ENCODE assay signal across 10 mouse cellular contexts in the genomic region with DNA sequence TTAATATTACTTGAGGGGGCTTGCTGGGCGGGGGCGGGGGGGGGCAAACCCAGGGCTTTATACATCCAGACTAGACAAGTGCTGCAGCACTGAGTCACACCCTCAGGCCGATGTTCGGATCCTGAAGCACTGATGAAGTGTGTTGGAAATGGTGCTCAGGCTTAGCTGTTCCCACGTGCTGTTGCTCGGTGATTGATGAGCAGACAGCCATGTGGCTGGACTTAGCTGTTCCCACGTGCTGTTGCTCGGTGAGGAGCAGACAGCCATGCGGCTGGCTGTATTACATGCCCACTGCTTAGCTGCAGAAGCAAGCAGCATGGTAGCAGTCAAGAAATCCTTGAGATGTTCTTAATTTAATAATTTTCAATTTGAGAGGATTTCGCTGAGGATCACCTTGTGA.
DNase-seq lines count a peak whose midpoint lies in the region; ATAC-seq and TF ChIP-seq lines count a peak whose summit lies in the region.
"Had no signal": no experiment of that assay in that cellular context is flagged by ENCODE, and none has a peak within 500 bp of the region (broad histone marks: within the 10 kb centered on the region; RNA-seq: fewer than 3 reads in every experiment).

No protein-coding gene starts in this region.

- no peak overlapping the region for H3K9ac ChIP-seq in forebrain, embryonic 11.5 days (ENCODE audit: low read length)
- H3K9ac ChIP-seq in lung, postnatal 0 days (replicated peaks; ENCODE audit: low read depth): no peak overlapping the region
- no peak overlapping the region for H3K9ac ChIP-seq in hindbrain, embryonic 14.5 days
- no peak overlapping the region for H3K9ac ChIP-seq in neural tube, embryonic 15.5 days (replicated peaks)

- no peak for ATAC-seq in forebrain, embryonic 11.5 days (replicated peaks; ENCODE audit: low FRiP score)
- 0 out of 2 replicates have a peak, but pooled peaks have one; percentile 14 for ATAC-seq in lung, postnatal 0 days
- ATAC-seq in hindbrain, embryonic 14.5 days (ENCODE audit: low FRiP score): peak; percentile 72; the same call in 1 of the 2 replicates
- peak; percentile 62; the same call in 1 of the 2 replicates for ATAC-seq in neural tube, embryonic 15.5 days (ENCODE audit: low FRiP score)
- ATAC-seq in granulocyte monocyte progenitor cell, adult 5-6 weeks (replicated peaks; ENCODE audit: poor library complexity, severe bottlenecking): no peak

- peaks cover 5% of the 10 kb centered on the region; the same call in 1 of the 2 replicates for H3K4me1 ChIP-seq in forebrain, embryonic 11.5 days (replicated peaks; ENCODE audit: control insufficient read depth, insufficient read depth, low read length)
- peaks cover 16% of the 10 kb centered on the region for H3K4me1 ChIP-seq in forebrain, embryonic 10.5 days
- no peaks in the 10 kb centered on the region for H3K4me1 ChIP-seq in lung, postnatal 0 days (ENCODE audit: insufficient read depth, low read depth, low read length)
- H3K4me1 ChIP-seq in hindbrain, embryonic 14.5 days (replicated peaks; ENCODE audit: control insufficient read depth, insufficient read depth, low read length): peaks cover 27% of the 10 kb centered on the region; the same call in 1 of the 2 replicates
- H3K4me1 ChIP-seq in neural tube, embryonic 15.5 days: peaks cover 43% of the 10 kb centered on the region

- no peaks in the 10 kb centered on the region for H3K27me3 ChIP-seq in forebrain, embryonic 11.5 days (ENCODE audit: control insufficient read depth, insufficient read depth, low read length)
- H3K27me3 ChIP-seq in forebrain, embryonic 10.5 days (ENCODE audit: poor library complexity, severe bottlenecking): no peaks in the 10 kb centered on the region
- H3K27me3 ChIP-seq in lung, postnatal 0 days (replicated peaks; ENCODE audit: insufficient read depth, low read length): no peaks in the 10 kb centered on the region
- H3K27me3 ChIP-seq in hindbrain, embryonic 14.5 days (ENCODE audit: control insufficient read depth, insufficient read depth, low read length): no peaks in the 10 kb centered on the region
- H3K27me3 ChIP-seq in neural tube, embryonic 15.5 days (replicated peaks): no peaks in the 10 kb centered on the region

- no peak overlapping the region for H3K27ac ChIP-seq in forebrain, embryonic 11.5 days (ENCODE audit: low read depth, low read length)
- no peak overlapping the region for H3K27ac ChIP-seq in forebrain, embryonic 10.5 days
- no peak overlapping the region for H3K27ac ChIP-seq in lung, postnatal 0 days (ENCODE audit: low read length)
- no peak overlapping the region for H3K27ac ChIP-seq in hindbrain, embryonic 14.5 days
- no peak overlapping the region for H3K27ac ChIP-seq in neural tube, embryonic 15.5 days (replicated peaks)

- TF ChIP-seq EP300 in lung, postnatal 0 days (IDR thresholded peaks at IDR 0.05): no peak

- no peak overlapping the region for H3K4me2 ChIP-seq in forebrain, embryonic 11.5 days (ENCODE audit: low read depth, low read length, severe bottlenecking)
- no peak overlapping the region for H3K4me2 ChIP-seq in lung, postnatal 0 days (replicated peaks; ENCODE audit: low read depth, low read length)
- H3K4me2 ChIP-seq in hindbrain, embryonic 14.5 days (replicated peaks): no peak overlapping the region
- no peak overlapping the region for H3K4me2 ChIP-seq in neural tube, embryonic 15.5 days

- no peak for TF ChIP-seq CTCF in lung, postnatal 0 days (IDR thresholded peaks at IDR 0.05)

- DNase-seq in forebrain, embryonic 11.5 days (ENCODE audit: low spot score): peak; percentile 47
- DNase-seq in forebrain, embryonic 10.5 days (ENCODE audit: extremely low spot score, low spot score): no peak
- DNase-seq in lung, postnatal 0 days (ENCODE audit: low spot score): no peak
- DNase-seq in lung, postnatal 10 days: no peak
- no peak for DNase-seq in hindbrain, embryonic 14.5 days (ENCODE audit: low spot score)
- no peak for DNase-seq in gastrocnemius, postnatal 4 days (ENCODE audit: low spot score in 2 of 2)
- DNase-seq: heart, adult 18-20 months; kidney, adult 11 months had no signal

- H3K36me3 ChIP-seq in forebrain, embryonic 11.5 days (ENCODE audit: control insufficient read depth, insufficient read depth, low read length): no peaks in the 10 kb centered on the region
- H3K36me3 ChIP-seq in forebrain, embryonic 10.5 days (replicated peaks): peaks cover 18% of the 10 kb centered on the region
- no peaks in the 10 kb centered on the region for H3K36me3 ChIP-seq in lung, postnatal 0 days (ENCODE audit: insufficient read depth, low read length)
- no peaks in the 10 kb centered on the region; the same call in 1 of the 2 replicates for H3K36me3 ChIP-seq in hindbrain, embryonic 14.5 days (replicated peaks; ENCODE audit: control insufficient read depth, insufficient read depth)
- no peaks in the 10 kb centered on the region for H3K36me3 ChIP-seq in neural tube, embryonic 15.5 days

- 86% methylated on average over 10 of the region's 10 CpGs for WGBS in forebrain, embryonic 11.5 days
- WGBS in forebrain, embryonic 10.5 days: 89% methylated on average over 10 of the region's 10 CpGs
- WGBS in lung, postnatal 0 days: 48% methylated on average over 10 of the region's 10 CpGs
- WGBS in hindbrain, embryonic 14.5 days: 42% methylated on average over 10 of the region's 10 CpGs
- 33% methylated on average over 10 of the region's 10 CpGs for WGBS in neural tube, embryonic 15.5 days

- H3K9me3 ChIP-seq in forebrain, embryonic 11.5 days (ENCODE audit: control insufficient read depth, low read length): no peaks in the 10 kb centered on the region
- H3K9me3 ChIP-seq in forebrain, embryonic 10.5 days: no peaks in the 10 kb centered on the region
- no peaks in the 10 kb centered on the region for H3K9me3 ChIP-seq in lung, postnatal 0 days (ENCODE audit: low read length)
- H3K9me3 ChIP-seq in hindbrain, embryonic 14.5 days (ENCODE audit: control insufficient read depth, low read length): no peaks in the 10 kb centered on the region
- H3K9me3 ChIP-seq in neural tube, embryonic 15.5 days (replicated peaks): no peaks in the 10 kb centered on the region

- H3K4me3 ChIP-seq in forebrain, embryonic 11.5 days (ENCODE audit: low read depth, low read length): no peak overlapping the region
- H3K4me3 ChIP-seq in forebrain, embryonic 10.5 days: no peak overlapping the region
- no peak overlapping the region for H3K4me3 ChIP-seq in lung, postnatal 0 days (ENCODE audit: low read depth, low read length)
- H3K4me3 ChIP-seq in hindbrain, embryonic 14.5 days (replicated peaks; ENCODE audit: low read length): no peak overlapping the region
- H3K4me3 ChIP-seq in neural tube, embryonic 15.5 days (replicated peaks): no peak overlapping the region

Comparison
In these comparisons a context has a peak if more than half of its experiments do, and no peak if none do; other contexts are left out.
1. ATAC-seq: peak in lung, postnatal 0 days (single experiment), hindbrain, embryonic 14.5 days (single experiment) and neural tube, embryonic 15.5 days (single experiment); none in forebrain, embryonic 11.5 days (single experiment) and granulocyte monocyte progenitor cell, adult 5-6 weeks (single experiment).